Mouse (Mus musculus): ENCODE results near the gene Ctcf. TPM values are rescaled to one million over a fixed set of nuclear protein-coding genes. Genes with fewer than 3 reads are reported as not detected.
A peak's percentile ranks its signal among the peaks of the same experiment; 100 is the strongest.

The Ctcf gene
- polyA plus RNA-seq, 1 experiment from 2014 or later = 103 TPM

DNA sequence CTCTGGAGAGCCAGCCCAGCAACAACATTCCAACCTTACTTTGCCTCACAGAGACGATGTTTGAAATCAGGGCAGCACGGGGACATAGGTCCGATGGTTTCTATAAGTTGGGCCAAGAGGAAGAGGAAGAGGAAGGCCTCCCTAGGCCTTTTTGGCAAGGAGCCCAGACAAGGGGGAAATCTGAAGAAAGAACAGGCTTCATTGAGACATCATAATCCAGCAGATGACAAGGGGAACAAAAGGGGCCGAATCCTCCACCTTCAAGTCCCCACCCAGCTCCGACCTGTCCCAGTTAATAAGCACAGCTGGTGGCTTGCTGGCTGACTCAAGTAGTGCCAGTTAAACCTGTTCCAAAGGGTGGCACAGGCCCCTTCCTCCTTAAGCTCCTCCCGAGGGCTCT is 78.7 kb downstream of the Ctcf start:
- 83% methylated on average over 6 of the region's 6 CpGs for WGBS
- no peaks in the 10 kb centered on the region for H3K9me3 ChIP-seq
- no peaks in the 10 kb centered on the region for H3K27me3 ChIP-seq (ENCODE audit: insufficient read depth, poor library complexity, severe bottlenecking)
- H3K36me3 ChIP-seq = peaks cover 19% of the 10 kb centered on the region
- H3K4me1 ChIP-seq = no peaks in the 10 kb centered on the region
- H3K27ac ChIP-seq = 0 out of 2 replicates have a peak overlapping the region, but pooled peaks have one; percentile 2
- H3K4me3 ChIP-seq = no peak overlapping the region
- no peak for DNase-seq (ENCODE audit: low spot score)

DNA sequence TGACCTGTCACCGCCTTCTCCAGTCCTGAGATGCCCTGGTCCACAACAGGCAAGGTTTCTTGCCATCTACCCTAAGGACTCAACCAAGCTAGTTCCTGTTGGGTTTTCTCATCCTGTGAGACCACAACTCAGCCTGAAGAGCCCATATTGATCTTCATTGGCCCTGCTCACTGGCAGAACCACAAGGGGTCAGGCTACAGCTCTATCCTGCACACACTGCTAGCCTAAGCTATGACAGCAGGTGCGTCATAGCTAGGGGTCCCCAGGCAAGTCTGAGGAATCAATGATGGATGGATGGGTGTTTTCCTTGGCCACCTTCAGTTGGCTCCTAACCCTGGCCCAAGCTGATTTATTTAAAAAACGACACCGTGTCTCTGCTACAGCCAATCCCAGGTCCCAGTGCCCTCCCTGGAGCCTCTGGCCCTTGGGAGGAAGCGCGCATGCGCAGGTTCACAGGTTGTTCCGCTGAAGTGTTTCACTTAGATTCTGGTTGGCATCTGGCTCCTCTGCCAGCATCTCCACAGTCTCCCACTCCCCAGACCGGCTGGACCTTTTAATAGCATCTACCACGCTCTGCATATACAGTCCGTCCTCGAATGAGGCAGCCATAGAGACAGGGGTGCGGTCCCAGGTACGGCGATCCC is 80.1 kb downstream of the Ctcf start:
- Histone ChIP-seq H3K4me1 (no peaks in the 10 kb centered on the region), H3K36me3 (peaks cover 19% of the 10 kb centered on the region), H3K4me3 (no peak overlapping the region), H3K9me3 (no peaks in the 10 kb centered on the region), H3K27me3 (ENCODE audit: insufficient read depth, poor library complexity, severe bottlenecking) (no peaks in the 10 kb centered on the region), H3K27ac (no peak overlapping the region)
- DNase-seq (ENCODE audit: low spot score) = no peak
- 85% methylated on average over 15 of the region's 15 CpGs for WGBS

DNA sequence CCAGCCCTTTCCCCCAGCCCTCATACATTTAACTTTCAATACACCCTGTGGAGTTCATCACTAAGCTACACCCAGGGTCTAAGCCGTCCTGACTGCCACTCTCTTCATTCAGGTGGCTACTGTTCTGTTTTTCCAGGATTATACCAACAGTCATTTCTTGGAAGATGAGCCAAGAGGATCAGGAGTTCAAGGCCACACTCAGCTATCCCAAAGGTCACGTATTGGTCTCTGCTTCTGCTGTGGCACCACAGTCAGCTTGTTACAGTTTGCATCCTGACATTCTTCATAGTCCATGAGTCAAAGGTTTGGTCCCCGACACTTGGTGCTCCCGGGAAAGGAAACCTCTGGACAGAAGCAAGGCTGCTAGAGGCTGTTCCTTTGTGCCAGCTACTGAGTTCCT is 83.3 kb downstream of the Ctcf start:
- no peaks in the 10 kb centered on the region for H3K4me1 ChIP-seq
- 83% methylated on average over 4 of the region's 4 CpGs for WGBS
- no peaks in the 10 kb centered on the region for H3K27me3 ChIP-seq (ENCODE audit: insufficient read depth, poor library complexity, severe bottlenecking)
- H3K27ac ChIP-seq = no peak overlapping the region
- H3K9me3 ChIP-seq = no peaks in the 10 kb centered on the region
- peaks cover 34% of the 10 kb centered on the region for H3K36me3 ChIP-seq
- H3K4me3 ChIP-seq = no peak overlapping the region
- DNase-seq (ENCODE audit: low spot score) = no peak

GRCm38 (mm10) chr8:105722861-105723260 is 86.5 kb downstream of the Ctcf start:
- WGBS = 87% methylated on average over 9 of the region's 9 CpGs
- Histone ChIP-seq H3K9me3 (no peaks in the 10 kb centered on the region), H3K27ac (no peak overlapping the region), H3K4me1 (peaks cover 4% of the 10 kb centered on the region; the same call in 1 of the 2 replicates), H3K4me3 (no peak overlapping the region), H3K27me3 (ENCODE audit: insufficient read depth, poor library complexity, severe bottlenecking) (no peaks in the 10 kb centered on the region), H3K36me3 (peaks cover 33% of the 10 kb centered on the region)
- DNase-seq (ENCODE audit: low spot score) = no peak

DNA sequence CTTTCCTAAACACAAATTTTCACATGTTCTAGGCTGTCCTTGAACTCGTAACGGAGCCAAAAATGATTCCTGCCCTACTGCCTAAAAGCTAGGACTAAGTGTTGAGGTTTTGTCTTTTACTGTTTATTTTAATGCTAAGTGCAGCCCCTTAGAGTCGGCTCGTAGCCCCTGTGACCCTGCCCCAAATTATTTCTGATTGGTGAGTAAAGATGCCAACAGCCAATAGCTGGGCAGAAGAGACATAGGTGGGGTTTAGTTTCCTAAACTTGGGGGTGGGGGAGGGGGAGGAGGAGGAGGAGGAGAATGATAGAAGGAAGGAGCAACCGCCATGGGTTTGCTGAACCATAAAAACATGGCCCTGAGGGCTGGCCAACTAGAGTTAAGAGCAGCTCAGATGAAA is 89.4 kb downstream of the Ctcf start:
- no peak overlapping the region for H3K27ac ChIP-seq
- H3K27me3 ChIP-seq (ENCODE audit: insufficient read depth, poor library complexity, severe bottlenecking) = no peaks in the 10 kb centered on the region
- peaks cover 6% of the 10 kb centered on the region; the same call in 1 of the 2 replicates for H3K4me1 ChIP-seq
- no peak overlapping the region for H3K4me3 ChIP-seq
- 73% methylated on average over 5 of the region's 5 CpGs for WGBS
- no peaks in the 10 kb centered on the region for H3K9me3 ChIP-seq
- DNase-seq (ENCODE audit: low spot score) = no peak
- peaks cover 36% of the 10 kb centered on the region for H3K36me3 ChIP-seq

DNA sequence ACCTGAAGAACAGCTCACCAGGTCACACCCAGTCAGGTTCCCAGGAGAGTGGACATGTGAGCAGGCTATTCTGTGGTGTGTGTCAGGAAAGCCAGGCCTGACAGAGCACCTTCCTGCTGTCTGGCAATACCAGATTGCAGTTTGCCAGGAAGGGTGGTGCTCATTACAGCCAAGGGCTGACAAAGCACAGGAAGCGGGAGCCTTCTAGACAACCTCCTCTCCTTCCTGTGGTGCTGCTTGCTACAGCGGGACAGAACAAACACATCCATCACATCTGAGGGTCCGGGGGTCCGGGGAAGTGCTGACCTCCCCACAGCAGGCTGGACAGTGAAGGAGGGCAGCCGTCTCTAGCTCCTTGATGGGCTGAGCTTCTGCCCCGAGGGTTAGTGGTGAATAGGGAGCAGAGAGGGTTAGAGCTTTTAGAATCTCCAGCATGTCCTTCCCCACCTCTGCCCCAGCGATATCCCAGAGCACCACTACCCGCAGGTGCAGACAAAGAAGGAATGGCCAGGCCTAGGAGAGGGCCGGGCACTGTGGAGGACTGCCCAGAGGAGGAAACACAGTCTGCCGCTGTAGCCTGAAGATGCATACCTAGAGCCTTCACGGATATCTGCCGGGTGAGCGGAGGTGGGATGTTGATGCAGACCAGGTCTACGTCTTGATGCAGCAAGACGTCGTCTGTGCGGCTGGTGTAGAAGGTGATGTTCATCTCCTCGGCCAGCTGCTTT is 91.2 kb downstream of the Ctcf start:
- Histone ChIP-seq H3K9me3 (no peaks in the 10 kb centered on the region), H3K36me3 (peaks cover 36% of the 10 kb centered on the region), H3K4me3 (no peak overlapping the region), H3K4me1 (peaks cover 6% of the 10 kb centered on the region; the same call in 1 of the 2 replicates), H3K27me3 (ENCODE audit: insufficient read depth, poor library complexity, severe bottlenecking) (no peaks in the 10 kb centered on the region), H3K27ac (peak overlapping the region; percentile 74)
- DNase-seq (ENCODE audit: low spot score) = no peak
- 66% methylated on average over 18 of the region's 18 CpGs for WGBS

GRCm38 (mm10) chr8:105732186-105732585 is 95.8 kb downstream of the Ctcf start:
- DNase-seq (ENCODE audit: low spot score) = no peak
- WGBS = 91% methylated on average over 5 of the region's 5 CpGs
- H3K4me3 ChIP-seq = no peak overlapping the region
- H3K4me1 ChIP-seq = peaks cover 6% of the 10 kb centered on the region; the same call in 1 of the 2 replicates
- no peaks in the 10 kb centered on the region for H3K27me3 ChIP-seq (ENCODE audit: insufficient read depth, poor library complexity, severe bottlenecking)
- H3K27ac ChIP-seq = no peak overlapping the region
- H3K36me3 ChIP-seq = peaks cover 9% of the 10 kb centered on the region
- H3K9me3 ChIP-seq = no peaks in the 10 kb centered on the region

MicroRNAs encoded within 50 kb of the gene (microRNA counts, 519-probe panel; counts per million panel counts)
- 2,389 counts per million, percentile 5 among the panel's probes with 10 or more counts for microRNA mmu-miR-1966

Small RNAs within 50 kb of the gene (microRNA-seq; reads per million reads assigned to microRNA genes)
- gene Mir1966 = 0.76 reads per million

Other genes starting within 250 kb of the Ctcf start
- gene Kctd19, start 223.1 kb upstream of the Ctcf start, polyA plus RNA-seq (2016; fragmentation: Nextera tagmentation; extraction: Ambion mirVana) = not detected in 2 replicates
- gene Lrrc36, start 223.0 kb upstream of the Ctcf start, polyA plus RNA-seq (2016; fragmentation: Nextera tagmentation; extraction: Ambion mirVana) = 0.09 TPM in 1 of 2 replicates, not detected in the other
- gene Tppp3, start 165.0 kb upstream of the Ctcf start, polyA plus RNA-seq (2016; fragmentation: Nextera tagmentation; extraction: Ambion mirVana) = 25.5 and 28.4 TPM in 2 replicates
- 16.1 and 21.6 TPM in 2 replicates for gene Zdhhc1, start 139.7 kb upstream of the Ctcf start, polyA plus RNA-seq (2016; fragmentation: Nextera tagmentation; extraction: Ambion mirVana)
- gene Hsd11b2, start 117.8 kb upstream of the Ctcf start, polyA plus RNA-seq (2016; fragmentation: Nextera tagmentation; extraction: Ambion mirVana) = 14.8 and 37.5 TPM in 2 replicates
- gene Atp6v0d1, start 70.5 kb upstream of the Ctcf start, polyA plus RNA-seq (2016; fragmentation: Nextera tagmentation; extraction: Ambion mirVana) = 69.7 and 70.6 TPM in 2 replicates
- 34.8 and 37.3 TPM in 2 replicates for gene Ripor1, start 31.3 kb upstream of the Ctcf start, polyA plus RNA-seq (2016; fragmentation: Nextera tagmentation; extraction: Ambion mirVana)
- gene Agrp, start 825 bp downstream of the Ctcf start, polyA plus RNA-seq (2016; fragmentation: Nextera tagmentation; extraction: Ambion mirVana) = 0.31 and 0.35 TPM in 2 replicates
- gene Carmil2, start 49.7 kb downstream of the Ctcf start, polyA plus RNA-seq (2016; fragmentation: Nextera tagmentation; extraction: Ambion mirVana) = 0.31 and 0.63 TPM in 2 replicates
- 46.6 and 52.9 TPM in 2 replicates for gene Acd, start 64.5 kb downstream of the Ctcf start, polyA plus RNA-seq (2016; fragmentation: Nextera tagmentation; extraction: Ambion mirVana)
- gene Pard6a, start 64.6 kb downstream of the Ctcf start, polyA plus RNA-seq (2016; fragmentation: Nextera tagmentation; extraction: Ambion mirVana) = 12.8 and 14.1 TPM in 2 replicates
- not detected in 2 replicates for gene 4933405L10Rik, start 71.1 kb downstream of the Ctcf start, polyA plus RNA-seq (2016; fragmentation: Nextera tagmentation; extraction: Ambion mirVana)
- gene Enkd1, start 71.6 kb downstream of the Ctcf start, polyA plus RNA-seq (2016; fragmentation: Nextera tagmentation; extraction: Ambion mirVana) = 18.7 and 28.8 TPM in 2 replicates
- 13.1 and 18.2 TPM in 2 replicates for gene Gfod2, start 122.1 kb downstream of the Ctcf start, polyA plus RNA-seq (2016; fragmentation: Nextera tagmentation; extraction: Ambion mirVana)
- gene Ranbp10, start 190.8 kb downstream of the Ctcf start, polyA plus RNA-seq (2016; fragmentation: Nextera tagmentation; extraction: Ambion mirVana) = 8.6 and 10.4 TPM in 2 replicates
- gene Tsnaxip1, start 191.2 kb downstream of the Ctcf start, polyA plus RNA-seq (2016; fragmentation: Nextera tagmentation; extraction: Ambion mirVana) = 0.06 TPM in 2 replicates
- 46.5 and 55.2 TPM in 2 replicates for gene Cenpt, start 216.7 kb downstream of the Ctcf start, polyA plus RNA-seq (2016; fragmentation: Nextera tagmentation; extraction: Ambion mirVana)
- gene Thap11, start 218.6 kb downstream of the Ctcf start, polyA plus RNA-seq (2016; fragmentation: Nextera tagmentation; extraction: Ambion mirVana) = 61.6 and 74.0 TPM in 2 replicates
- 274 and 314 TPM in 2 replicates for gene Nutf2, start 224.0 kb downstream of the Ctcf start, polyA plus RNA-seq (2016; fragmentation: Nextera tagmentation; extraction: Ambion mirVana)
- 50.2 and 52.6 TPM in 2 replicates for gene Edc4, start 244.3 kb downstream of the Ctcf start, polyA plus RNA-seq (2016; fragmentation: Nextera tagmentation; extraction: Ambion mirVana)

All from heart, embryonic 10.5 days (tissue).